Mouse (Mus musculus): ENCODE measurements around the gene Rab4a.

Gene Rab4a

GRCm38 (mm10) chr8:123813173-123813891 lies 7.5 kb downstream of the Rab4a start:
- no peak for DNase-seq (ENCODE audit: inconsistent ontology term)

GRCm38 (mm10) chr8:123813892-123814266 lies 8.1 kb downstream of the Rab4a start:
- no peak for DNase-seq (ENCODE audit: inconsistent ontology term)

GRCm38 (mm10) chr8:123815325-123815724 lies 9.5 kb downstream of the Rab4a start:
- no peak for DNase-seq (ENCODE audit: inconsistent ontology term)

GRCm38 (mm10) chr8:123816939-123817338 lies 11.2 kb downstream of the Rab4a start:
- DNase-seq (ENCODE audit: inconsistent ontology term): no peak

GRCm38 (mm10) chr8:123817747-123818146 lies 12.0 kb downstream of the Rab4a start:
- DNase-seq (ENCODE audit: inconsistent ontology term): no peak

- no peak for DNase-seq (ENCODE audit: inconsistent ontology term)
These were observed 14.2 kb downstream of the Rab4a start for GRCm38 (mm10) chr8:123819683-123820610.

GRCm38 (mm10) chr8:123820780-123821179 lies 15.0 kb downstream of the Rab4a start:
- no peak for DNase-seq (ENCODE audit: inconsistent ontology term)

- DNase-seq (ENCODE audit: inconsistent ontology term): no peak
These were observed 17.3 kb downstream of the Rab4a start for GRCm38 (mm10) chr8:123823111-123823510.

- DNase-seq (ENCODE audit: inconsistent ontology term): no peak
These were observed 17.8 kb downstream of the Rab4a start for GRCm38 (mm10) chr8:123823532-123824123.

- DNase-seq (ENCODE audit: inconsistent ontology term): no peak
These were observed 20.2 kb downstream of the Rab4a start for GRCm38 (mm10) chr8:123826001-123826400.

- no peak for DNase-seq (ENCODE audit: inconsistent ontology term)
These were observed 21.0 kb downstream of the Rab4a start for GRCm38 (mm10) chr8:123826758-123827157.

- no peak for DNase-seq (ENCODE audit: inconsistent ontology term)
These were observed 21.7 kb downstream of the Rab4a start for GRCm38 (mm10) chr8:123827523-123827922.

GRCm38 (mm10) chr8:123832757-123833156 lies 27.0 kb downstream of the Rab4a start:
- peak; percentile 14 for DNase-seq (ENCODE audit: inconsistent ontology term)

- no peak for DNase-seq (ENCODE audit: inconsistent ontology term)
These were observed 29.7 kb downstream of the Rab4a start for GRCm38 (mm10) chr8:123835451-123835850.

GRCm38 (mm10) chr8:123836354-123836753 lies 30.6 kb downstream of the Rab4a start:
- no peak for DNase-seq (ENCODE audit: inconsistent ontology term)

- DNase-seq (ENCODE audit: inconsistent ontology term): peak; percentile 20
These were observed 32.7 kb downstream of the Rab4a start for GRCm38 (mm10) chr8:123838496-123838895.

- DNase-seq (ENCODE audit: inconsistent ontology term): no peak
These were observed 35.0 kb downstream of the Rab4a start for GRCm38 (mm10) chr8:123840578-123841345.

- DNase-seq (ENCODE audit: inconsistent ontology term): no peak
These were observed 36.3 kb downstream of the Rab4a start for GRCm38 (mm10) chr8:123842086-123842485.

- DNase-seq (ENCODE audit: inconsistent ontology term): no peak
These were observed 38.6 kb downstream of the Rab4a start for GRCm38 (mm10) chr8:123844341-123844740.

GRCm38 (mm10) chr8:123845114-123845513 lies 39.3 kb downstream of the Rab4a start:
- no peak for DNase-seq (ENCODE audit: inconsistent ontology term)

GRCm38 (mm10) chr8:123845991-123846390 lies 40.2 kb downstream of the Rab4a start:
- DNase-seq (ENCODE audit: inconsistent ontology term): no peak

- DNase-seq (ENCODE audit: inconsistent ontology term): no peak
These were observed 40.7 kb downstream of the Rab4a start for GRCm38 (mm10) chr8:123846509-123846908.

All from Muller cell, postnatal 12 days (primary cell).